Mouse (Mus musculus) skeletal muscle tissue, postnatal 0 days (tissue): Measurements from ENCODE around the gene 2310022A10Rik. TPM values are rescaled to one million over a fixed set of nuclear protein-coding genes. Genes with fewer than 3 reads are reported as not detected.

Experiments
- polyA plus RNA-seq: library from polyadenylated mRNA; unstranded; fragments of >200 nt; fragmentation: Nextera tagmentation; extraction: Ambion mirVana; gene quantifications from 2 replicates; pipeline ENCODE4 v1.2.1, GENCODE M21; 2015

Gene 2310022A10Rik
- 96.5 and 111 TPM in 2 replicates for polyA plus RNA-seq

GRCm38 (mm10) chr7:27552931-27553513 lies at the start of gene 2310022A10Rik, which contains the start of gene Pld3:
TSS of gene 2310022A10Rik (plus strand) at chr7:27553233.
TSS of gene Pld3 (minus strand) at chr7:27553218.

GRCm38 (mm10) chr7:27522967-27523366 lies 30.1 kb upstream of the 2310022A10Rik start, which contains the start of gene Hipk4:
TSS of gene Hipk4 (plus strand) at chr7:27523267.

GRCm38 (mm10) chr7:27591266-27592216 lies 38.5 kb downstream of the 2310022A10Rik start, which contains the start of gene Akt2:
TSS of gene Akt2 (plus strand) at chr7:27591552.

Other genes starting within 250 kb of the 2310022A10Rik start
- gene Ltbp4, start 215.5 kb upstream of the 2310022A10Rik start, polyA plus RNA-seq, result 32.9 and 37.2 TPM in 2 replicates
- 5.5 and 9.9 TPM in 2 replicates for gene Shkbp1, start 197.2 kb upstream of the 2310022A10Rik start, polyA plus RNA-seq
- gene Gm20479, start 195.8 kb upstream of the 2310022A10Rik start, polyA plus RNA-seq, result 0.38 and 0.88 TPM in 2 replicates
- 0.12 and 0.18 TPM in 2 replicates for gene Sptbn4, start 105.5 kb upstream of the 2310022A10Rik start, polyA plus RNA-seq
- 30.3 and 46.4 TPM in 2 replicates for gene Blvrb, start 105.3 kb upstream of the 2310022A10Rik start, polyA plus RNA-seq
- 20.3 and 21.0 TPM in 2 replicates for gene Sertad3, start 79.5 kb upstream of the 2310022A10Rik start, polyA plus RNA-seq
- gene Sertad1, start 66.3 kb upstream of the 2310022A10Rik start, polyA plus RNA-seq, result 27.1 and 31.3 TPM in 2 replicates
- gene Prx, start 53.9 kb upstream of the 2310022A10Rik start, polyA plus RNA-seq, result 9.2 and 10.2 TPM in 2 replicates
- 1.0 and 1.1 TPM in 2 replicates for gene Hipk4, start 30.0 kb upstream of the 2310022A10Rik start, polyA plus RNA-seq
- 54.0 and 62.4 TPM in 2 replicates for gene Pld3, start within 50 bp of the 2310022A10Rik start, polyA plus RNA-seq
- 116 and 131 TPM in 2 replicates for gene Akt2, start 38.3 kb downstream of the 2310022A10Rik start, polyA plus RNA-seq
- 0.07 TPM in 1 of 2 replicates, not detected in the other for gene Ttc9b, start 100.7 kb downstream of the 2310022A10Rik start, polyA plus RNA-seq
- gene Map3k10, start 121.4 kb downstream of the 2310022A10Rik start, polyA plus RNA-seq, result 2.8 and 5.1 TPM in 2 replicates
- gene Zfp607b, start 136.1 kb downstream of the 2310022A10Rik start, polyA plus RNA-seq, result 2.4 and 2.8 TPM in 2 replicates
- gene Zfp60, start 178.2 kb downstream of the 2310022A10Rik start, polyA plus RNA-seq, result 8.7 and 10.3 TPM in 2 replicates